Mouse (Mus musculus): ENCODE measurements around the gene Gm10681.
"Not testable (repeated sequence)": the region's sequence is repeated elsewhere in the genome, so short reads cannot be mapped to it uniquely, and the experiment has no call there.

Gene Gm10681

GRCm38 (mm10) chr3:98507229-98507628 is 81.4 kb downstream of the Gm10681 start:
- not testable (repeated sequence) for DNase-seq
